Comparison of ENCODE assay signal across 32 mouse cellular contexts in genomic region chr3:146591159-146591558, GRCm38 (mm10). TPM values are rescaled to one million over a fixed set of nuclear protein-coding genes. Genes with fewer than 3 reads are reported as not detected.
"Had no signal": no experiment of that assay in that cellular context is flagged by ENCODE, and none has a peak within 500 bp of the region (broad histone marks: within the 10 kb centered on the region; RNA-seq: fewer than 3 reads in every experiment).

No protein-coding gene starts in this region.

- H3K4me2 ChIP-seq: intestine, embryonic 15.5 days; kidney, embryonic 15.5 days; midbrain, embryonic 11.5 days had no signal

- ATAC-seq: intestine, embryonic 15.5 days; midbrain, embryonic 16.5 days had no signal

- DNase-seq: kidney, adult 11 months; kidney, adult 8-10 months; kidney, postnatal 10 days; kidney, postnatal 36 days; layer of hippocampus, postnatal 36 days; lung, adult 2 months; lung, postnatal 14 days; lung, postnatal 4 days; right cerebral cortex, adult 18-20 months; right cerebral cortex, postnatal 14 days; right cerebral cortex, postnatal 4 days; thymus, adult 2 months; thymus, postnatal 14 days had no signal

- H3K4me1 ChIP-seq: intestine, embryonic 15.5 days; kidney, embryonic 15.5 days had no signal

- H3K9me3 ChIP-seq: intestine, embryonic 15.5 days; kidney, embryonic 15.5 days had no signal

- H3K36me3 ChIP-seq: intestine, embryonic 15.5 days; kidney, embryonic 15.5 days had no signal

- H3K9ac ChIP-seq: intestine, embryonic 15.5 days; kidney, embryonic 15.5 days had no signal

- H3K4me3 ChIP-seq: intestine, embryonic 15.5 days; kidney, embryonic 15.5 days; left cerebral cortex, adult 2 months; myocyte had no signal

- H3K27ac ChIP-seq: intestine, embryonic 15.5 days; kidney, embryonic 15.5 days; left cerebral cortex, adult 2 months; stomach, postnatal 0 days had no signal

- H3K27me3 ChIP-seq: intestine, embryonic 15.5 days; kidney, embryonic 15.5 days had no signal

RNA-seq across cellular contexts. Expression of gene Uox, which starts 20.9 kb away (rescaled TPM):
- total RNA-seq: megakaryocyte progenitor cell, adult 5-6 weeks; megakaryocyte-erythroid progenitor cell, adult 5-6 weeks; monocyte, adult 5-6 weeks had no signal
- polyA plus RNA-seq: limb, embryonic 11.5 days; midbrain, embryonic 16.5 days; myocyte; neural tube, embryonic 11.5 days; neural tube, embryonic 14.5 days; stomach, embryonic 14.5 days had no signal

RNA-seq across cellular contexts. Expression of gene Dnase2b, which starts 24.2 kb away (rescaled TPM):
- total RNA-seq: layer of hippocampus, adult 8-10 months; layer of hippocampus, postnatal 10 days; layer of hippocampus, postnatal 36 days; left cerebral cortex, adult 2 months; left cerebral cortex, postnatal 10 days; left cerebral cortex, postnatal 36 days; megakaryocyte progenitor cell, adult 5-6 weeks; megakaryocyte-erythroid progenitor cell, adult 5-6 weeks had no signal
- polyA plus RNA-seq: limb, embryonic 11.5 days; lung, embryonic 16.5 days; midbrain, embryonic 11.5 days; midbrain, embryonic 16.5 days; myocyte; neural tube, embryonic 11.5 days; neural tube, embryonic 14.5 days; stomach, embryonic 14.5 days; stomach, postnatal 0 days; thymus, adult 2 months had no signal

RNA-seq across cellular contexts. Expression of gene 4930503B20Rik, which starts 60.0 kb away (rescaled TPM):
- total RNA-seq: layer of hippocampus, postnatal 10 days; layer of hippocampus, postnatal 36 days; left cerebral cortex, adult 2 months; left cerebral cortex, postnatal 10 days; left cerebral cortex, postnatal 36 days; megakaryocyte progenitor cell, adult 5-6 weeks; megakaryocyte-erythroid progenitor cell, adult 5-6 weeks had no signal
- polyA plus RNA-seq: intestine, embryonic 15.5 days; kidney, embryonic 15.5 days; limb, embryonic 11.5 days; lung, adult 2 months; lung, embryonic 16.5 days; midbrain, embryonic 11.5 days; myocyte; neural tube, embryonic 11.5 days; neural tube, embryonic 14.5 days; stomach, embryonic 14.5 days; stomach, postnatal 0 days had no signal
